Mouse (Mus musculus): ENCODE data around the gene Stambpl1.

Stambpl1 gene

GRCm38 (mm10) chr19:34241247-34241915 lies 49.4 kb downstream of the Stambpl1 start:
- DNase-seq = no peak

- no peak for DNase-seq
Measured at GRCm38 (mm10) chr19:34242925-34243324, 50.9 kb downstream of the Stambpl1 start.

- no peak for DNase-seq
Measured at GRCm38 (mm10) chr19:34244056-34244455, 52.0 kb downstream of the Stambpl1 start.

GRCm38 (mm10) chr19:34248558-34248957 lies 56.5 kb downstream of the Stambpl1 start:
- DNase-seq = no peak

- DNase-seq = no peak
Measured at GRCm38 (mm10) chr19:34250621-34251020, 58.6 kb downstream of the Stambpl1 start.

- no peak for DNase-seq
Measured at GRCm38 (mm10) chr19:34251900-34252299, 59.9 kb downstream of the Stambpl1 start.

GRCm38 (mm10) chr19:34252450-34252849 lies 60.4 kb downstream of the Stambpl1 start:
- no peak for DNase-seq

- DNase-seq = no peak
Measured at GRCm38 (mm10) chr19:34254101-34254879, 62.3 kb downstream of the Stambpl1 start.

GRCm38 (mm10) chr19:34254880-34255681 lies 63.1 kb downstream of the Stambpl1 start, which contains the start of gene Acta2:
TSS of gene Acta2 (minus strand) at chr19:34255590.
- no peak for DNase-seq

- DNase-seq = no peak
Measured at GRCm38 (mm10) chr19:34256149-34256548, 64.1 kb downstream of the Stambpl1 start.

- no peak for DNase-seq
Measured at GRCm38 (mm10) chr19:34256936-34257335, 64.9 kb downstream of the Stambpl1 start.

- no peak for DNase-seq
Measured at GRCm38 (mm10) chr19:34262273-34262974, 70.4 kb downstream of the Stambpl1 start.

- DNase-seq = no peak
Measured at GRCm38 (mm10) chr19:34265604-34266193, 73.7 kb downstream of the Stambpl1 start.

- DNase-seq = no peak
Measured at GRCm38 (mm10) chr19:34268991-34269390, 77.0 kb downstream of the Stambpl1 start.

GRCm38 (mm10) chr19:34270106-34270726 lies 78.2 kb downstream of the Stambpl1 start:
- no peak for DNase-seq

GRCm38 (mm10) chr19:34270824-34271464 lies 78.9 kb downstream of the Stambpl1 start:
- no peak for DNase-seq

- DNase-seq = no peak
Measured at GRCm38 (mm10) chr19:34273073-34273472, 81.0 kb downstream of the Stambpl1 start.

- DNase-seq = no peak
Measured at GRCm38 (mm10) chr19:34278078-34278477, 86.0 kb downstream of the Stambpl1 start.

GRCm38 (mm10) chr19:34283614-34284013 lies 91.6 kb downstream of the Stambpl1 start:
- no peak for DNase-seq

GRCm38 (mm10) chr19:34284383-34284782 lies 92.4 kb downstream of the Stambpl1 start:
- no peak for DNase-seq

- DNase-seq = no peak
Measured at GRCm38 (mm10) chr19:34284826-34285225, 92.8 kb downstream of the Stambpl1 start.

Data from right cerebral cortex, postnatal 25 days (tissue).